Mouse (Mus musculus): ENCODE measurements around the gene Spryd7.
"Not testable (repeated sequence)": the region's sequence is repeated elsewhere in the genome, so short reads cannot be mapped to it uniquely, and the experiment has no call there.

The Spryd7 gene

DNA sequence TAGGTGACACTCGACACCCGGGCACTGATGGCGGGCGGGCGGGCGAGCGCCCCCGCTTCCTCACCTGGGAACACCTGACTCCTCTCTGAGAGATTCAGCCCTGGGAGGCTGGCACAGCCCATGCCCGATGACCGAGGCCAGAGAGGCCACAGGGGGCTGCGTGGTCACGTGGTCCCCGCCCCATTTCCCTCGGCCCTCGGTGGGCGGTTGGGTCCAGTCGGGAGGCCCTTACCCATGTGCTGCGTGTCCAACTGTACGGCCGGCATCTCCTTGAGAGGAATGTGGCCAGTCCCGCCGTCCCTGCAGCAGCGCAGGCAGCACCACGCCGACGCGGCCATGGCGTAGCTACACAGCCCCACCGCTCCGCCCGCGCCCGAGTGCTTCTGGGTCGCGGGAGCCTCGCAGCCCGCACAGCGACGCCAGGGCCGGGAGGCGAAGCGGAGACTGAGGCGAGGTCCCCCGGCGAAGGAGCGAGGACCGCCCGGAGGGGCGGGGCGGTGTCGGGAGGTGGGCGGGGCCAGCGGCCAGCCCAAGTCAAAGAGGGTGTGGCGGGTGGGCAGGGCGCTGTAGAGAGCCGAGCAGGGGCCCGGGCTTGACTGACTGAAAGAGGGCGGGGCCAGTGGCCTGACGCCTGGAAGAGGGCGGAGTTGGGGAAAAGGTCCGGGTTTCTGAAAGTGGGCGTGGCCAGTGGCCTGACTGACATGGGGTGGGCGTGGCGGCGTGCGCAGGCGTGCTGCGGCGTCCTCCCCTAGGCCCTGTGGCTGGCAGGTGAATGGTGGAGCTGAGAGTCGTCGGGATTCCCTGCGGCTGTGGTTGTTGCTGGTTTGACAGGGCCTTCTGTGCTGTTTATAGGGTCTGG is at the start of gene Spryd7:
Gene Spryd7 (minus strand): TSS at position 598 of the 859 bp plus-strand sequence.
- DNase-seq (ENCODE audit: low spot score): peak; percentile 98

DNA sequence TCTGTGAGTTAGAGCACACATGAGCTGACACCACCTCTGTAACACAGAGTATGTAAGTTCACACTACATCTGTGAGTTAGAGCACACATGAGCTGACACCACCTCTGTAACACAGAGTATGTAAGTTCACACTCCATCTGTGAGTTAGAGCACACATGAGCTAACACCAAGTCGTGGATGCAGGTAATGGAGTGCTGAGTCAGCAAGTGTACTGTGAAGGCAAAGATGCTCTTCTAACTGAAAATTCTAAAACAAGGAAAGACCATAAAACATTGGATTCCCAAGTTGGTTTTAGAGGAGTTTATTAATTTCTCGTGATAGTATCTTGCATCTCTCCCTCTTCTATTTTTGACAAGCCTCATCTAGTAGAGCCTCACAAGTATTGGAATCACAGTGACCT is 49.4 kb upstream of the Spryd7 start:
- not testable (repeated sequence) for DNase-seq (ENCODE audit: low spot score)

DNA sequence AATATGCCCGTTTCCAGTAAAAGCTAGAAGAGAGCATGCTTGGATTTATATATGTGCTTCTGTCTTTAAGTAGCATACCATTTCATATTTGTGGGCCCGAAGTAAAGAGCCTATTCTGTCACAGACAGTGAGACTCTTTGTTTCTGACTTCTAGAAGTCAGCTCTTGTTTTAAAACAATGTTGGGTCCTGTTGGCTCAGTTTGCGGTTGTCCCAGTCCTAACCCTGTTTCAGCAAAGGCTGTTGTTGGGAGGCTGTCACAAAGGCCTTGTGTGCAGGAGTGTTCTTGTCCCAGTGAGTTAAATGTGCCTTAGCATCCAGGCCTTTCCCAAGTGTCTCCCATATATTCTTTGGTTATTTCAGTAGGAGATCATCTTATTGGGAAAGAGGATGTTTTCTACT is 47.4 kb upstream of the Spryd7 start:
- no peak for DNase-seq (ENCODE audit: low spot score)

DNA sequence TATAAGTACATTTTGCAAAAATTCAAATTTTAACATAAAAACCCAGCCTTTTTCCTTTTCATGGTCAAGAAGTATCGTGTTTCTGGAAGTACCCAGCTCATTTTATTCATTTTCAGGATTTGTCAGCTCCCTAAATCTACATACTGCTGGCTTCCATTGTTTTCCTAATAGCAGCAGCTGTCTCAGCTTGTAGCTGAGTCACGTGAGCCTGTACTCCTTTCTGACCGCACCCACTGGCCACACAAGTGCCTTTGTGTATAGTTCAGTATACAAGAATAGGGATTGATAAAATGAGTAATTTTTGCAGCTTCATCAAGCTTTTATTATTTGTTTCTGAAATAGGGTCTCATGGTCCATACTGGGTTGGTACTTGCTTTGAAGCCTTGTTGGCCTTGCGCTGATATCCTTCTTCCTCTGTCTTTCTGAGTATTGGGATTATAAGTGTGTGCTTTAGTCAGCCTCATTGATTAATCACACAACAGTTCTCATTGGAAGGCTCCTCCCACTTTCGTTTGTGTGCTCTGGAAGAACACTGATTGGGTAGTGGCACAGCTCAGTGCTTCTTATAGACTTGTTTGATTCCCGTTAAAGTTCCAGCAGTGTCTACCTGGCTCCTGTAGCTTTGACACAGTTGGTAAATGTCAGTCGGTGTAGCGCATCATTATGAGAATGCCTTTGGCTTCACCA is 46.5 kb upstream of the Spryd7 start:
- DNase-seq (ENCODE audit: low spot score): no peak

DNA sequence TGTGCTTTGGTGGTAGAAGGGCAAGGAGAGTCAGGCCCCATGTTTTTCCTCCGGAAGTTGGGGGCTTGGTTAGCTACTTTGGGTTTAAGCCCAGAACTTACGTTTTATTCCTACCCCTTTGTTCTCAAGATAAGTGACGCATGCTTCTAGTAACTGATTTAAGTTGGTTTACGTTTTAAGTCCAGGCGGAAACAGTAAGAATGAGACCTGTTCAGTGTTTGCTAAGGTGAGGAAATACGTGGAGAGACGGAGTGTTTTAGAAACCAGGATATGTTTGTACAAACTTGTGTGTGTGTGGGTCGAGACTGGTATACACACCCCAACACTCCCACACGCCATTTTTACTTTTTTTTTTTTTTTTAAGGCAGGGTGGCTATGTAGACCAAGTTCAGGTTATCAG is 44.7 kb upstream of the Spryd7 start:
- DNase-seq (ENCODE audit: low spot score): no peak

DNA sequence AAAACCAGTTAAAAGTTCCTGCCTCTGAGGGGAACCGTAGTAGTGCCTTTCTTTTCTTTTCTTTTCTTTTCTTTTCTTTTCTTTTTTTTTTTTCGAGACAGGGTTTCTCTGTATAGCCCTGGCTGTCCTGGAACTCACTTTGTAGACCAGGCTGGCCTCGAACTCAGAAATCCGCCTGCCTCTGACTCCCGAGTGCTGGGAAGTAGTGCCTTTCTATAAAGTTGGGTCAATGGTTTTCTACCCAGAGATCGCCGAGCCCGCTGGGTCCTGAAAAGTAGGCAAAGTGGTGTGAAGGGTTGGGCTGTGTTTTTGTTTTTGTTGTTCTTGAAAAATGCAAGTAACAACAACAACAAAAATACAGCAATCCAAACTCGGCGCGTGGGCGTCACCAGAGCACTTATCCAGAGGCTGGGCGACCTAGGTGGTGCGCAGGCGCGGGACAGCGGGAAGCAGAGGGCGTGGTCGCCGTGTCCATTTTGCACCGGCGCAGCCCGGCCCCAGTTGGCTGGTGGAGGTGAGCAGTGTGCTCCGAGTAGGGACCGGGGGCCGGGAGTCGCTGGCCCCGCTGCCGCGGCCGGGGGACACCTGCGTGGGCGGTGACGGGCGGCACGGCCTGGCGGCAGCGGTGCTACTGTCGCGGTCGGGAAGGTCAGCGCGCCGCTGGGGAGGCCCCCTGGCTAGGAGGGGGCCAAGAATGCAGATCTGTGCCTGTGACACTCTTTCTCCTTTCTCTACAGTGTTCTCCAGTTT is 42.5 kb upstream of the Spryd7 start:
- peak; percentile 73 for DNase-seq (ENCODE audit: low spot score)

DNA sequence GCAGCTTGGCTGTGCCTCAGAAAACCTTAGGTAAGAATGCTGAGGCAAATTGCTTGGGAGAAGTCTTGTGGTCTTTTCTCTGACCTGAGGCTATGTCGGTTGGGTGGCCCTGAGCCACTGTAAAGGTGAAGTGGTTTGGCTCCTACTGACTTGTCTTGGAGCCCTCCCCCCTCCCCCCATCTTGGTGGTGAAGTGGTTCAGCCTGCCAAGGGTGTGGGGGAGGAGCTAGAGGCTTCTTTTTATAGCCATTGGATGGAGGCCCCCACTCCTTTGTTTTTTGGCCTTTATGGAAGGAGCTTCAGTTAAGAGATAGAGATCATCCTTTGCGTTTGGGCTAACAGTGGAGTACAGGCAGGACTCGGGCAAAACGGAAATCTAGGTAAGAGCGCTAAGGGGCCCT is 41.3 kb upstream of the Spryd7 start, which contains the start of gene Trim13:
Gene Trim13 (plus strand): TSS at position 280 of the 400 bp plus-strand sequence.
- no peak for DNase-seq (ENCODE audit: low spot score)

DNA sequence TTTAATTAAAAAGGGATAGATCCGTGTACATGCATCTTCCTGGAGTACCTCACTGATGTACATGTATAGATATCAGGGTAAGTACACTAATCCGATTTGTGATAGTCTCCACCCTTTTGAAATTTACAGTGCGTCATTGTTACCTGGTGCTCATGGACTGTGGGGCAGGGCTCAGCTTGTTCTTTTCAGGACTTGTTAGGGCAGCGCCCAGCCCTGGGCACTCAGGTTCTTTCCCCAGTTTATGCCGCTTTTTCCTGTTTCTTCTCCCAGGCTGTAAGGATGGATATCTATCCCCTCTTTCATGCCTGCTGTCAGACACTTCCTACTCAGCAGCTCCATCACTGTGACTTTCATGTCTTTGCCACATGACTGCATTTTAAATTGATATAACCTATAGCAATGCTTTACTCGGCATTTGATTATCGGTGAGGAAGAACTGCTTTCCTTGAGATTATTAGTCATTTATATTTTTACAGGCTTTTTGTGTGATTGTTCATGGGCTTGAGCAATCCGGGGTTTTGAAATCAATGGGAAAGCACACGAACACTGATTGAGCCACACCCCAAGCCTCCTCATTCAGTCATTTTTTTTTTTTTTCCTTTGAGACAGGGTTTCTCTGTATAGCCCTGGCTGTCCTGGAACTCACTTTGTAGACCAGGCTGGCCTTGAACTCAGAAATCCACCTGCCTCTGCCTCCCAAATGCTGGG is 40.2 kb upstream of the Spryd7 start:
- peak; percentile 45 for DNase-seq (ENCODE audit: low spot score)

DNA sequence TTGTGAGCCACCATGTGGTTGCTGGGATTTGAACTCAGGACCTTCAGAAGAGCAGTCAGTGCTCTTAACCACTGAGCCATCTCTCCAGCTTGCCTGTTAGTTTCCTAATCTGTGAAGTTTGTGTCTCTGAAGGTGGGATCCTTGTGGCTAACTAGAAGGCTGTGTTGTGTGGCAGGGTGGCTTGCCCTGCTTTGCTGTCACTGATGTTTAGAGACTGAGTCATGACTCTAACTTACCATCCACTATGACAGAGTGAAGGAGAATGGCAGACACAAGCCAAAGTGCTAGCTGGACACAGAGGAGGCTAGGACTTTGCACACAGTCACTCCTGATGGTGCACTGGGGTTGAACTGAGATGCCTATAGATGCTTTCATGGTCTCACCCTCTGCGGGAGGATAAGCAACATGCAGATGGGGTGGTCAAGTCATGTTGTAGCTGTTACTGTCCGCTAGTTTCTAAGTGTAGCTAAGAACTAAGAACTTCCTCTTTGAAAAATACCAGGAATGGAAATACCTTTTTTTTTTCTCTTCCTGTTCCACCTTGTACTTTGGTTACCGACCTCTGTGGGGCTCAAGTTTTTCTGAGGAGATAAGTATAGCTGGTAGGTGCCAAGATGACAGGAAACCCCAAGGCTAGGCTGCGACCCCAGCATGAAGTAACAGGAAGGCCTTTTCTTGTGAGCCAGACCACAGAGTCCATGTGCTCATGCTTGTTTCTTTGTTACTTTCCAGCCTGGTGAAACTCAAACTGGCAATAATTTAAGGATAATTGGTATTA is 32.8 kb upstream of the Spryd7 start:
- DNase-seq (ENCODE audit: low spot score): no peak

DNA sequence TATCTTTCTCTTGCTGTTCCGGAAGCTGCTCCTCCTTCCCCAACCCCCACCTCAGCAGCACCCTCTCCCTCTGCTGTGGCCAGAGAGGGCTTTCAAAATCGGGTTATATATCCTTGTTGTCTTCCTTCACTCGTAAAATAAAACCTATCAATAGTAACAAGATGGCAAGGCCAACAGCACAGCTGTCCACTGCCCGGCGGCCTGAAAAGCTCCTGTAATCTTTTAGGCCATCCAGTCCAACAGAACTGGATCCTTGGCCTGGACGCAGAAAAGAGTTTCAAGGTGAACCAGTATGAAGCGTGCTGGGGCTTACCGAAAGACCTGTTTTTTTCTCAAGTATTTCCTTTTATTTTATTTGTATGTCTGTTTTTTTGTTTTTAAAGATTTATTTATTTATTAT is 19.3 kb upstream of the Spryd7 start:
- DNase-seq (ENCODE audit: low spot score): no peak

DNA sequence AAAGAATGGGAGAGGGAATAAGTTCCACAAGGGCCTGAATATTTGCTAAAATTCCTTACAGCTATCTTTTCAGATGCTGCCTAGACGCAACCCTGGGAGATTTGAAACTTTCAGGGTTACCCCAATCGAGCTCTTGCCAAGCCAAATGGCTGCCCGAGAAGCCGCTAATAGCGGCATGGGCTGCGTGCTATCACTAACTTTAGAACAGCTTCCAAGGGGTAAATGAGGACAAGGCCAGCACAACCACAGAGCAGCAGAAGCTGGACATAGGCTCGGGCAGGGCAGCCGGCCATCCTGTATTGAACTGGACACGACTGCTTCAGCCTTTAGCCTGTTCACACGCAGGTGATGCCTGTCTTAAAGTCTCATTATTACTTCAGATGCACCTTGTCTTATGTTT is 18.4 kb upstream of the Spryd7 start:
- DNase-seq (ENCODE audit: low spot score): no peak

DNA sequence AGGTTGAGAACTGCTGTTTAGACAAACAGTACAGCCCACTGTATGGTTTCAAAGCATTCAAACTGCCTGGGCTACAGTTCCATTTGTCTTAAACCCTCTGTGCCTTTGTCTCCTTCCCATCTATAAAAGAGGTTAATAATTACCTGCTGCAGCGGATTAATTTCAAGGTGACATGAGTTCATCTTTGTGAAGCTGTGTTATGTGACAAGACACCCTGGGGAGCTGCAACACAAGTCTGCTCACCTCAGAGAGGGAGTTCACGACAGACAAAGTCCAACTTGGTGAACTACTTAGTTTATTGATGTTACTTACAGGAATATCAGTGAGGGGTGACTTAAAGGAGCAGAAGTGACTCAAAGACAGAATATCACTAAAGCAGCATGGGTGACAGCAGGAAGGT is 15.4 kb upstream of the Spryd7 start:
- no peak for DNase-seq (ENCODE audit: low spot score)

DNA sequence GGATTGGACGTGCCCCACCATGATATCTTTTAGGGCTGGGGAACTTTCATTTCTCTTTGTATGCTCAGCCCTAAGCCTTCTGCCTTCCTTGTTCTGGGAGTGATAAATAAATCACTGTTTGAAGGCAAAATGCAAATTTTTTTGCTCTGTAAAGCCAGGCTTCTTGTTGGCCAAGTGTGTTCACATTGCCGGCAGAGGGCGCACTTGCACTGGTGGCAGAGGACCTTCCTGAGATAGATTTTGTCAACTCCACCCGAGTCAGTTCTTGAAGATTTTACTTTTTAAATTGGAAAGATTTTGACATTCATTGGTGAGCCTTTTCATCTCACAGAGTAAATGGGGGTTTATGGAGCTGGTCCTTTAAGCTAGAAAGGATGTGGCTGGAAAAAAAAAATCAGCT is 14.7 kb upstream of the Spryd7 start:
- peak; percentile 91 for DNase-seq (ENCODE audit: low spot score)

DNA sequence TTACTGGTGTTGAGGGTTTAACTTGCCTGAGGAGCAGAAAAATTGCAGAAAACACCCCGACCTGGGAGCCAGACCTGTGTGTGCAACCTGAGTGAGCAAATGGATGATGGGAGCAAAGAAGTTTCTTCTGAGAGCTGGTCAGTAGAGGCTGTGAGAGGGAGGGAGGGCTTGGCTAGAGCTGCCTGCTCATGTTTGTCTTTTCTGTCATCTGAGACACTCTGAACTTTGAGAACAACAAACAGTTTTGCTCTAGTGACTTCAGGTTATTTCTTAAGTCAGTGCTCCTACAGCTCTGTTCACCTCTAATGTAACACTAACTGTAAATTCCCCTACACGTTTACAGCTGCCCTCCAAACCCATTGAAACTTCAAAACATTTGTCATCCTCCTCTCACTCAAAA is 12.7 kb upstream of the Spryd7 start:
- no peak for DNase-seq (ENCODE audit: low spot score)

DNA sequence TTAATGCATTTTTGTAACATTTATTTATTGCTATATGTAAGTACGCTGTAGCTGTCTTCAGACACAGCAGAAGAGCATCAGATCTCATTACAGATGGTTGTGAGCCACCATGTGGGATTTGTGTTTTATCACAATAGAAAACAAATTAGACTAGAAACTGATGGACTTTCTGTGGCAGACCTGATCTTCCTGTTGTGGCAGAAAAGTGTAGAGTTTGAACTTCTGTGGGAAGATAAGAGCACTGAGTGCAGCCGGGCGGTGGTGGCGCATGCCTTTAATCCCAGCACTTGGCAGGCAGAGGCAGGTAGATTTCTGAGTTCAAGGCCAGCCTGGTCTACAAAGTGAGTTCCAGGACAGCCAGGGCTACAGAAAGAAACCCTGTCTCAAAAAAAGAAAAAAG is 9.5 kb upstream of the Spryd7 start:
- not testable (repeated sequence) for DNase-seq (ENCODE audit: low spot score)

DNA sequence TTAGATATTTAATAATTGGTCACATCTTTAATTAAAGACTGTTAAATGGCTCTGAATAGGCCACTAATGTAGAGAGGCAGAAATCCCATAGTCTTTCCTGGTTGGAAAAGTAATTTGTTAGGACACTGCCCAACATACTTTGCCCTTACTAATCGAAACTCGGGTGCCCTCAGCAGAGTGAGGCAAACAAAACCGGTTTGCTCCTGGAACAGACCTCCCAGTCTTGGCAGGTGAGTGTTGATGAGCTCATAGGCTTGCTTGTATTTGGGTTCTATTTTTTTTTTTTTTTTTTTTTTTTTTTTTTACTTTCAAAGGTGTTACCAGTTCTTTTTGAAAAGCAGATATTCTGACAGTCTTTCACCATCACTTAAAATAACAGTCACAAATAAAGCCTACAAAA is 3.2 kb upstream of the Spryd7 start:
- DNase-seq (ENCODE audit: low spot score): peak; percentile 35

DNA sequence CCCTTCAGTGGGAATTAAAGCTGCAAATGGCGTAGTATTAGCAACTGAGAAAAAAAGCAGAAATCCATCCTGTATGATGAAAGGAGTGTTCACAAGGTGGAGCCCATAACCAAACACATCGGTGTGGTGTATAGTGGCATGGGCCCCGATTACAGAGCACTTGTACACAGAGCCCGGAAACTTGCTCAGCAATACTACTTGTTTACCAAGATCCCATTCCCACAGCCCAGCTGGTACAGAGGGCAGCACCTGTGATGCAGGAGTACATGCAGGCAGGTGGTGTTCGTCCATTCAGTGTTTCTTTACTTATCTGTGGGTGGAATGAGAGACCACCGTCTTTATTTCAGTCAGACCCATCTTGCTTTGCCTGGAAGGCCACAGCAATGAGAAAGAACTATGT is 2.2 kb upstream of the Spryd7 start:
- DNase-seq (ENCODE audit: low spot score): no peak

DNA sequence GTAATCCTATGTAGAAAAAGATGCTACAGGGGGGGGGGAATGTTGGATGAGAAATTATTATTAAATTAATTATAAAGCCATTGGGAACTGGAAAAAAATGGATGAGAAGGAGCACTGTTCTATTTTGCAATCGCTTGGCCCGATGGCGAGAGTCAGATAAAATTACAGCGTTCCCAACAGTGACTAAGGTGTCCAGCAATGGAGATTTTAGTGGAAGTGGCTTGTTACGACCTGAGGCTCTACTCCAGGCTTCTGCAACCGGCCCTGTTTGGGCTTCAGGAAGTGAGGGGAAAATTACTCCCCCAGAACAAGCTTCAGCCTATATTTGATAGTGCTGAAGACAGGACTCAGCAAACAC is 776 bp downstream of the Spryd7 start:
- DNase-seq (ENCODE audit: low spot score): peak; percentile 55

DNA sequence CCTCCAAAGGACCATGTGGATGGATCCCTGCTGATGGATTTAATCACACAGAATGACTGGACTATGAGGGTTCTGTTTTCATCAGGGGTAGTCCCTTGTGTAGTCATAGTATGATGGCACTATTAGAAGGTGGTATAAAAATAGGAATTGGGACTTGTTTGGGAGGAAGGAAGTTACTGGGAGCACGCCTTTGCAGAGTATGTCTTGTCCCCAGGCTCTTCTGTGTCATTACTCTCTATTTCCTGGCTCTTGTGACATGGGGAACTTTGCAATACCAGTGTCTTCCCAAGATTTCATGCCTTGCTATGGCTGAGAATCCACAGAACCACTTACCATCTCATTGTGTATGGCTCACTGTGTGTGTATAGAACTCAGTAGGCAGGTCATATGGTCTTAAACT is 8.1 kb downstream of the Spryd7 start:
- no peak for DNase-seq (ENCODE audit: low spot score)

DNA sequence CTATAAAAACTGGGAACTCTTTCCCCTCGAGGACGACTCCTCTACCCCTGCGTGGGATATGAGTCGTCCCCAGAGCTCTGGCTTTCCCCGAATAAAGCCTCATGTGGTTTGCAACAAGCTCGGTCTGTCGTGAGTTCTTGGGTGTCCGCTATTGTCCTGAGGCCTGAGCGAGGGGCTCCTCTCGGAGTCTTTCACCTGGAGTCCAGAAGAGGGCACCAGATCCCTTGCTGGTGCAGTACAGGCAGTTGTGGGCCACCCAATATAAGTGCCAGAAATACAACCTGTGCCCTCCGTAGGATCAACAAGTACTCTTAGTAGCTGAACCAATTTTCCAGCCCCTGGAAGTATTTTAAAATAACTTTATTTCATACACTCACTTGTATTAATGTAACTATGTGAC is 18.9 kb downstream of the Spryd7 start:
- DNase-seq (ENCODE audit: low spot score): not testable (repeated sequence)

DNA sequence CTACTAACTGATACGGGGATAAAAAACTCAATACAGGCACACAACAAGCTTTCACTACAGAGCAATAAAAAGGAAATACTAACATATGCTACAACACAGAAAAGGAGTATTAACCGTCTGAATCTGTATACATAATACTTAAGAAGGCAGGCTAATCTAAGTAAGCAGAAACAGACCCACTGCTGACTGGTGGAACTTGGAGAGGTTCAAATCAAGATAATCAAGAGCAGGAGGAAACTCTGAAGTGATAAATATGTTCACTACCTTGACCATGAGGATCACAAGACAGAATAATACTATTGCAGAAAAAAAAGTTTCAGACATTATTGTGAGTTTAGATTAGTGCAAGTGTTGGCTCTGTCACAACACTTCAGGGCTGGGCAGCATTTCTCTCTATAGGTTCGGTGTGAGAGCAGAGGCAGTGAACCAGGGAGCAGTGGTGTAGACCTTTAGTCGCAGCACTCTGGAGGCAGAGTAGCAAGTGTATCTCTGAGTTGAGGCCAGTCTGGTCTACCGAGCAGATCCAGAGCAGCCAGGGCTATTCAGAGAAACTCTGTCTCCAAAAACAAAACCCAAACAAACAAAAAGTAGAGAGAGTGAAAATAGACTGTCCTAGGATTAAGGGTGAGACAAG is 19.9 kb downstream of the Spryd7 start:
- DNase-seq (ENCODE audit: low spot score): no peak
